Mouse (Mus musculus): Measurements from ENCODE around the gene BC053393. TPM values are rescaled to one million over a fixed set of nuclear protein-coding genes. Genes with fewer than 3 reads are reported as not detected.

Gene BC053393
- polyA plus RNA-seq, 1 experiment: not detected

GRCm38 (mm10) chr11:46636568-46636967, 65.2 kb downstream of the BC053393 start:
- WGBS: 74% methylated on average over 3 of the region's 3 CpGs
- no peak for DNase-seq (ENCODE audit: low read depth, low spot score)

Other genes with a start within 250 kb of the BC053393 start
- gene Itk, start 182.0 kb upstream of the BC053393 start, polyA plus RNA-seq (2012; rRNA removed): 1.2 and 1.8 TPM in 2 replicates
- gene Fam71b, start 175.0 kb upstream of the BC053393 start, polyA plus RNA-seq (2012; rRNA removed): 0.04 and 0.29 TPM in 2 replicates
- 7.4 and 10.5 TPM in 2 replicates for gene Med7, start 134.6 kb upstream of the BC053393 start, polyA plus RNA-seq (2012; rRNA removed)
- 0.41 and 0.67 TPM in 2 replicates for gene Havcr2, start 116.6 kb upstream of the BC053393 start, polyA plus RNA-seq (2012; rRNA removed)
- not detected in 2 replicates for gene Gm12169, start 47.3 kb upstream of the BC053393 start, polyA plus RNA-seq (2012; rRNA removed)
- not detected in 2 replicates for gene Dppa1, start 57.7 kb downstream of the BC053393 start, polyA plus RNA-seq (2012; rRNA removed)
- gene Timd2, start 135.5 kb downstream of the BC053393 start, polyA plus RNA-seq (2012; rRNA removed): 1.6 and 3.3 TPM in 2 replicates
- 0.30 and 0.58 TPM in 2 replicates for gene Havcr1, start 163.5 kb downstream of the BC053393 start, polyA plus RNA-seq (2012; rRNA removed)
- gene Timd4, start 239.3 kb downstream of the BC053393 start, polyA plus RNA-seq (2012; rRNA removed): 1.0 and 1.5 TPM in 2 replicates